Mouse (Mus musculus) lung, adult 2 months (tissue): ENCODE results near the gene Cacna2d4. TPM values are rescaled to one million over a fixed set of nuclear protein-coding genes. Genes with fewer than 3 reads are reported as not detected.

Experiments used
- DNase-seq: peaks from one replicate; pipeline ENCODE4 v3.0.0; 2022
- H3K4me1 ChIP-seq: fragments of 200-500 bp; 2 replicates; pipeline ENCODE4 v1.6.1; 2011; ENCODE audit warnings: low read length; ENCODE audit not compliant: control insufficient read depth, insufficient read depth
- H3K4me3 ChIP-seq: fragments of 200-500 bp; replicated peaks from 2 replicates; pipeline ENCODE3; 2011; ENCODE audit warnings: low read depth, mild to moderate bottlenecking, control low read depth, low read length; ENCODE audit errors: extremely low read depth
- CTCF ChIP-seq: fragments of 200-500 bp; IDR thresholded peaks from 2 replicates; pipeline ENCODE4 v1.5.1; 2011; ENCODE audit warnings: mild to moderate bottlenecking, low read length, control low read depth; ENCODE audit not compliant: insufficient read depth
- POLR2A ChIP-seq: fragments of 200-500 bp; IDR thresholded peaks from 2 replicates; pipeline ENCODE4 v1.6.1; 2011; ENCODE audit warnings: low read depth, mild to moderate bottlenecking, control low read depth, low read length, borderline replicate concordance; ENCODE audit errors: extremely low read depth
- WGBS: fragments of 180-500 bp; shearing (Covaris S2); methylation state at CpG from one replicate; pipeline ENCODE4 v1.1.7; 2018; 5-methylcytosine and 5-hydroxymethylcytosine counted together
- polyA plus RNA-seq: library from polyadenylated mRNA; depleted of rRNA; stranded (reverse); fragments of >200 nt; gene quantifications from 2 replicates; pipeline ENCODE4 v1.2.3, GENCODE M21; 2012; rRNA removed

Gene Cacna2d4
- 2.1 and 4.0 TPM in 2 replicates for polyA plus RNA-seq

DNA sequence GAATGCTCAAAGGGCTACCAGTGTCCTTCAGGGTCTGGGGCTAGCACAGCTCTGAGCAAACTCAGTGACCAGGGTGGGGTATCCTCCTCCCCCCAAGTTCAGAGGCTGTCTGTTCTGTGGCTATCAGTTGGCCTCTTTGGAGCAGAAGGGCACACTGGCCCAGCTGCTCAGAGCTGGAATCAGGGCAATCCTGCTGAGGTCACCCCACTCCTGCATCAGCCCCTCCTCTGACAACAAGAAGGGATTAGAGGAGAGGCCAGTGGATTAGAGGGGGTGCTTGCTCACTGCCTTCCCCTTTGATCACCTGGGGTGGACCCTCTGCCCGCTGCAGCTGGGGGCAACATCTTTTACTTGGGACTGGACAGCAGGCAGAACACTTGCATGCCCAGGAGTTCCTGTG, at the start of gene Cacna2d4:
Gene Cacna2d4 (plus strand): TSS at position 286 of the 400 bp plus-strand sequence.
- TF ChIP-seq CTCF = no peak
- TF ChIP-seq POLR2A = no peak
- no peak for DNase-seq
- 42% methylated on average over 1 of the region's 1 CpGs for WGBS
- no peak within 1 kb of the TSS for H3K4me3 ChIP-seq
- no peaks in the 10 kb centered on the region for H3K4me1 ChIP-seq

- TF ChIP-seq POLR2A (no peak), CTCF (peak; percentile 28; the same call in 1 of the 2 replicates)
- H3K4me3 ChIP-seq = no peak overlapping the region
- WGBS = 66% methylated on average over 8 of the region's 8 CpGs
- H3K4me1 ChIP-seq = no peaks in the 10 kb centered on the region
- DNase-seq = no peak
Observed at GRCm38 (mm10) chr6:119186658-119187057, 49.7 kb upstream of the Cacna2d4 start.

DNA sequence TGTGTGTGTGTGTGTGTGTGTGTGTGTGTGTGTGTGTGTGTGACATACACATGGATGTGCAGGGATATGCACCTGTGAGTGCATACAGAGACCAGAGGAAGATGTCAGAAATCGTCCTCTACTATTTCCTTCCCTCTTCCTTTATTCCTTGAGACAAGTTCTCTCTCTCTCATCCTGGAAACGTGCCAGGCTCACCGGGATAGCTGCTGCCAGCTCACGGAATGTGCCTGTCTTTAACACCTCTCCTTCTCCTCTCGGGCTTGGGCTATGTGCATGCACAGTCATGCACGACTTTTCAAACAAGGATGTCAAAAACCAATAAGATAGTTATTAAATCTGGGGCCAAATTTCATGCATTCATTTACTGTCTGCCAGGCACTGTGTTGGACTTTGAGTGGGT, 48.7 kb upstream of the Cacna2d4 start:
- Histone ChIP-seq H3K4me1 (no peaks in the 10 kb centered on the region), H3K4me3 (no peak overlapping the region)
- TF ChIP-seq CTCF (no peak), POLR2A (no peak)
- 66% methylated on average over 6 of the region's 6 CpGs for WGBS
- no peak for DNase-seq

DNA sequence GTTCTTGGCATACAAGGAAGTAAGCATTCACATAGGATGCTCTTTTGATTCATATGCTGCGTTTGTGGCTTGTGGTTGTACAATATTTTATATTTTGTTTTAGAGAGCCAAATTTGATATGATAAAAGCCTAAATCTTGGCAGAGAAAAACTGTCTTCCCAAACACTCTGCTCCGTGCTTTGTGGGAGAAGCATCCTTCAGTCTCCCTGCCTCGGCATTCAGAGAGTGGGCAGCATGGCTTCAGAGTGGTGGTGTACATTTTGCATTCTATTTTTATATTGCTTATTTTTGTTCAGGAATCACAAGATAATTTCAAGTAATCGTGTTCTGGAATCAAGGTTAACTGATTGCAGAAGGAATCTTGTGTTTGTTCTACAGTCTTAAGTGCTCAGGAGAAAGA, 44.8 kb upstream of the Cacna2d4 start:
- Histone ChIP-seq H3K4me1 (no peaks in the 10 kb centered on the region), H3K4me3 (no peak overlapping the region)
- WGBS = 79% methylated on average over 4 of the region's 4 CpGs
- no peak for TF ChIP-seq POLR2A
- TF ChIP-seq CTCF = no peak
- no peak for DNase-seq

GRCm38 (mm10) chr6:119193571-119194154, 42.7 kb upstream of the Cacna2d4 start:
- TF ChIP-seq POLR2A (no peak), CTCF (no peak)
- Histone ChIP-seq H3K4me3 (no peak overlapping the region), H3K4me1 (no peaks in the 10 kb centered on the region)
- 83% methylated on average over 15 of the region's 15 CpGs for whole genome bisulfite sequencing
- no peak for DNase-seq

- no peak for DNase-seq
- H3K4me1 ChIP-seq = no peaks in the 10 kb centered on the region
- TF ChIP-seq POLR2A (no peak), CTCF (no peak)
- WGBS = 82% methylated on average over 9 of the region's 9 CpGs
- H3K4me3 ChIP-seq = no peak overlapping the region
Observed at GRCm38 (mm10) chr6:119194161-119194560, 42.2 kb upstream of the Cacna2d4 start.

DNA sequence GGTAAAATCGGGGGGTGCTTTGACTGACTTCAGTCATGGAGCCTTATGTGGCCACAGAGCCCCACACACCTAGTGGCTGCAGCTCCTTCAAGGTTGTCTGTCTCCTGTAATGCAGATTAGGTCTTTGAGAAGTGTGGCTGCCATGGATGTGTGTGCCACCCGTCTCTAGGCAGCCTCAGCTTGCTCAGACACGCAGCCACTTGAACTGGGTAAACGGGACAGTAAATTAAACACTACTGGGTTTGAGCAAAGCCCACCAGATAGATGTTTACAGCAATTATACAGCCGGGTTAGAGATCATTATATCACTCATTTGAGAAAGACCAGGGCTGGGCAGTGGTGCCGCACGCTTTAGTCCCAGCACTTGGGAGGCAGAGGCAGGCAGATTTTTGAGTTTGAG, 41.7 kb upstream of the Cacna2d4 start:
- 79% methylated on average over 7 of the region's 7 CpGs for WGBS
- no peaks in the 10 kb centered on the region for H3K4me1 ChIP-seq
- H3K4me3 ChIP-seq = no peak overlapping the region
- DNase-seq = no peak
- no peak for TF ChIP-seq POLR2A
- no peak for TF ChIP-seq CTCF

DNA sequence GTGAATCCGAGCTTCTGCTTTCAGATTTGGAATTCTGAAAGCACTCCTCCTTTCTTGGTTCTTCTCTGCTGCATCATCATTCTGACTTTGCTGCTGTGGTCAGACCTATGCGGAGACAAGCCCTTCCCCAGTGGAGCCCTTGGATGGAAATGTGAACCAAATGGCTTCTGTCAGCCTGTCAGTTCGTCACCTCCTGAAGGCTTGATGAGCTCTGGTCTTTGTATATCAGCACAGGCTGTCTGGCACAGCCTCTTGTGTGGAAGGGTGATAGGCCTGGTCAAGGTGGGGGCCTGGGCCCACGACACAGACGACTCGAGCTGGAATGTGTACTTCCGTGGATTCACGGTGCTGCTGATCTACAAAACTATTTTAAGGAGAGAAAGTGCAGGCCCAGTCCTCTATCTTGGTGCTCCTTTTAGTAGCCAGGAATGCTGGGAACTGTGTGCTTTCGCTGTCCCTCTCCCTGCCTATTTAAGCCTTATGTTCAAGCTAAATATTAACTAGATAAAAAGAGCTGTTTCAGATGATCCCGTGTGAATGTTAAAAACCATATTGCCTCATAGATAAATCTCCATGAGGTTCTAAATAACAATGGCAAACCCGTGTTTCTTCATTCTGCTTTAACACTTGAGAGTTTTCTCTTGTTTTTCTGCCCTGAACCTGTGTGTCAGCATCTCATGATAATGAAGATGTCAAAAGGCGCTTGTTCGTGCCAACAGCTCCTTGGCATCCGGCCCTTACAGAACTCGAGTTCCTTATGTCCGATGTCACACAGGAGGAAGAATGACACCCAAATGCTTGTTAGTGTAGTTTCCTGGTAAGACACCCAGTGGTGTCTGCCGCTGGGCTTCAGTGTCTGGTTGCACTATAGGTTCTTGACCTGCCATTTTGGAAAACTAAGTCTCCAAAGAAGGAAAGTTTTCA, 39.7 kb upstream of the Cacna2d4 start, which contains the start of gene Cacna1c:
Gene Cacna1c (minus strand): TSS at position 37 of the 924 bp plus-strand sequence.
- Histone ChIP-seq H3K4me3 (no peak within 1 kb of the TSS), H3K4me1 (no peaks in the 10 kb centered on the region)
- TF ChIP-seq CTCF = no peak
- no peak for TF ChIP-seq POLR2A
- WGBS = 59% methylated on average over 17 of the region's 17 CpGs
- no peak for DNase-seq

DNA sequence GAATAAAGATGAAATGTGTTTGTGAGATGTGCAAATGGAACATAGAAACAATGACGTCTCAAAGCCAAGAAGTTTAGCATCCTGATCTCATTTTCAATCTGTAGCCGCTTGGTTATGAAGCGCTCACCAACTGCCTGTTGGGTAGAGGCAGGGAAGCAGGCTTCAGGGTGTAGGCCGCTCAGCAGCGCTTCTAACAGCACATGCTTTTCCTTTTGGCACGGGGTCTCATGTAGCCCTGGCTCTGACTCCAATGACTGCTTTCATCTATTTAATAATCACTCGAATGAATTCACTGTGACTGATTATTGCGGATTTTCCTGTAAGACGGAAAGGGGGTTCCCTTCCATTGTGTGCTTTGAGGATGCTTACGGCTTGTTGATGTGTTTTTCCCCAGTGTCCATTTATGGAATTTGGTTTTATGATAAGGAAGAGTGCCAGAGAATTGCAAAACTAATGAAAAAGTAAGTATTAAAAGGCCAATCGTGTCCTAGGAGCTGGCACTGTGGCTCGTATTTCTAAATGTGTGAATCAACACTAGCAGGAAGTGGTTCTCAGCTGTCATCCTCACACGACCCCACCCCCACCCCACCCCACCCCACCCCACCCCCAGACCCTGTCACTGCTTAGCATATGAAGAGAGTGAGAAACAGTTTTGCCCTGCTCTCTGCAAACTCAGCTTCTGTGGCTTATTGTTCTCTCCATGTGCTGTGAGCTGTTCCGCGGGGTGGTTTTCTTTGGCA, 37.6 kb upstream of the Cacna2d4 start:
- no peaks in the 10 kb centered on the region for H3K4me1 ChIP-seq
- 47% methylated on average over 15 of the region's 15 CpGs for WGBS
- TF ChIP-seq CTCF (no peak), POLR2A (no peak)
- DNase-seq = no peak
- no peak overlapping the region for H3K4me3 ChIP-seq
